In genomic region chr13:16821785-16822184, GRCm38 (mm10) we compare ENCODE assay signal across 18 mouse cellular contexts.
DNase-seq lines count a peak whose midpoint lies in the region; ATAC-seq lines count a peak whose summit lies in the region.
"Had no signal": no experiment of that assay in that cellular context is flagged by ENCODE, and none has a peak within 500 bp of the region (broad histone marks: within the 10 kb centered on the region; RNA-seq: fewer than 3 reads in every experiment).

No protein-coding gene starts in this region.

- H3K27ac ChIP-seq in intestine, embryonic 15.5 days = no peak overlapping the region
- no peak overlapping the region for H3K27ac ChIP-seq in intestine, embryonic 16.5 days (ENCODE audit: low read length)
- no peak overlapping the region for H3K27ac ChIP-seq in limb, embryonic 13.5 days
- H3K27ac ChIP-seq: embryonic facial prominence, embryonic 10.5 days; embryonic facial prominence, embryonic 12.5 days; forebrain, embryonic 13.5 days; forebrain, embryonic 15.5 days had no signal

- DNase-seq in kidney, postnatal 14 days = no peak
- no peak for DNase-seq in left cerebral cortex, adult 9 months (ENCODE audit: low spot score in 2 of 2)
- DNase-seq: adrenal gland, adult 2 months; adrenal gland, postnatal 10 days; adrenal gland, postnatal 25 days; cerebellum, adult 11 months; cerebellum, adult 18-20 months; cerebellum, adult 8-10 months; cerebellum, adult 9-11 months; cerebellum, postnatal 25 days; forebrain, postnatal 0 days had no signal

- no peaks in the 10 kb centered on the region for H3K9me3 ChIP-seq in intestine, embryonic 15.5 days
- no peaks in the 10 kb centered on the region for H3K9me3 ChIP-seq in intestine, embryonic 16.5 days (ENCODE audit: control insufficient read depth, low read length)
- H3K9me3 ChIP-seq in limb, embryonic 13.5 days = no peaks in the 10 kb centered on the region
- H3K9me3 ChIP-seq: embryonic facial prominence, embryonic 10.5 days; embryonic facial prominence, embryonic 12.5 days; forebrain, embryonic 13.5 days; forebrain, embryonic 15.5 days had no signal

- 41% methylated on average over 4 of the region's 4 CpGs for WGBS in intestine, embryonic 15.5 days
- WGBS in intestine, embryonic 16.5 days = 41% methylated on average over 4 of the region's 4 CpGs
- WGBS in limb, embryonic 13.5 days = 22% methylated on average over 4 of the region's 4 CpGs

- H3K36me3 ChIP-seq in intestine, embryonic 15.5 days = no peaks in the 10 kb centered on the region
- H3K36me3 ChIP-seq in intestine, embryonic 16.5 days (ENCODE audit: control insufficient read depth, insufficient read depth, low read length) = no peaks in the 10 kb centered on the region
- H3K36me3 ChIP-seq in limb, embryonic 13.5 days = no peaks in the 10 kb centered on the region
- H3K36me3 ChIP-seq: embryonic facial prominence, embryonic 10.5 days; embryonic facial prominence, embryonic 12.5 days; forebrain, embryonic 15.5 days had no signal

- H3K4me1 ChIP-seq in intestine, embryonic 15.5 days (replicated peaks) = no peaks in the 10 kb centered on the region
- H3K4me1 ChIP-seq in intestine, embryonic 16.5 days (ENCODE audit: control insufficient read depth, insufficient read depth, low read length) = no peaks in the 10 kb centered on the region
- H3K4me1 ChIP-seq in limb, embryonic 13.5 days = peaks cover 12% of the 10 kb centered on the region
- H3K4me1 ChIP-seq: forebrain, embryonic 13.5 days; forebrain, embryonic 15.5 days had no signal

- H3K9ac ChIP-seq in intestine, embryonic 15.5 days = no peak overlapping the region
- no peak overlapping the region for H3K9ac ChIP-seq in intestine, embryonic 16.5 days (ENCODE audit: low read depth, low read length)
- no peak overlapping the region for H3K9ac ChIP-seq in limb, embryonic 13.5 days
- H3K9ac ChIP-seq: embryonic facial prominence, embryonic 12.5 days; forebrain, embryonic 13.5 days; forebrain, embryonic 15.5 days; forebrain, postnatal 0 days had no signal

- no peaks in the 10 kb centered on the region for H3K27me3 ChIP-seq in intestine, embryonic 15.5 days (replicated peaks)
- H3K27me3 ChIP-seq in intestine, embryonic 16.5 days (replicated peaks; ENCODE audit: control insufficient read depth, insufficient read depth, low read length) = no peaks in the 10 kb centered on the region
- no peaks in the 10 kb centered on the region for H3K27me3 ChIP-seq in limb, embryonic 13.5 days
- H3K27me3 ChIP-seq: embryonic facial prominence, embryonic 12.5 days; forebrain, embryonic 13.5 days; forebrain, embryonic 15.5 days had no signal

- peak; percentile 47; the same call in 1 of the 2 replicates for ATAC-seq in intestine, embryonic 15.5 days
- ATAC-seq in intestine, embryonic 16.5 days = peak; percentile 73
- ATAC-seq in limb, embryonic 13.5 days (ENCODE audit: low FRiP score, low read depth) = peak; percentile 24; the same call in 1 of the 2 replicates
- ATAC-seq: forebrain, embryonic 13.5 days; forebrain, embryonic 15.5 days; forebrain, postnatal 0 days had no signal

- H3K4me3 ChIP-seq in intestine, embryonic 15.5 days (replicated peaks) = no peak overlapping the region
- H3K4me3 ChIP-seq in intestine, embryonic 16.5 days (ENCODE audit: low read length) = no peak overlapping the region
- H3K4me3 ChIP-seq in limb, embryonic 13.5 days = no peak overlapping the region
- H3K4me3 ChIP-seq: embryonic facial prominence, embryonic 10.5 days; embryonic facial prominence, embryonic 12.5 days; forebrain, embryonic 13.5 days; forebrain, embryonic 15.5 days had no signal

- H3K4me2 ChIP-seq in intestine, embryonic 15.5 days (replicated peaks) = no peak overlapping the region
- H3K4me2 ChIP-seq in intestine, embryonic 16.5 days (ENCODE audit: low read depth, low read length) = no peak overlapping the region
- H3K4me2 ChIP-seq in limb, embryonic 13.5 days (replicated peaks) = no peak overlapping the region
- H3K4me2 ChIP-seq: embryonic facial prominence, embryonic 12.5 days; forebrain, embryonic 13.5 days; forebrain, embryonic 15.5 days had no signal
